ENCODE assay signal across 8 mouse cellular contexts in genomic region chr10:80679556-80680259, GRCm38 (mm10). TPM values are rescaled to one million over a fixed set of nuclear protein-coding genes. Genes with fewer than 3 reads are reported as not detected.
A peak's percentile ranks its signal among the peaks of the same experiment; 100 is the strongest.
DNase-seq lines count a peak whose midpoint lies in the region; ATAC-seq lines count a peak whose summit lies in the region.

No protein-coding gene starts in this region.

- no peak overlapping the region for H3K4me3 ChIP-seq in lung, embryonic 16.5 days (ENCODE audit: low read length)
- no peak overlapping the region for H3K4me3 ChIP-seq in hindbrain, embryonic 11.5 days (ENCODE audit: low read depth, low read length)
- H3K4me3 ChIP-seq in midbrain, embryonic 14.5 days (replicated peaks; ENCODE audit: low read depth, low read length): no peak overlapping the region

- no peak overlapping the region for H3K9ac ChIP-seq in lung, embryonic 16.5 days (ENCODE audit: low read length)
- no peak overlapping the region for H3K9ac ChIP-seq in hindbrain, embryonic 11.5 days (ENCODE audit: low read depth, low read length)
- H3K9ac ChIP-seq in midbrain, embryonic 14.5 days (replicated peaks; ENCODE audit: low read length): no peak overlapping the region

- no peaks in the 10 kb centered on the region for H3K36me3 ChIP-seq in lung, embryonic 16.5 days (ENCODE audit: control insufficient read depth, insufficient read depth, low read length)
- no peaks in the 10 kb centered on the region for H3K36me3 ChIP-seq in hindbrain, embryonic 11.5 days (ENCODE audit: control insufficient read depth, insufficient read depth, low read length)
- peaks cover 11% of the 10 kb centered on the region for H3K36me3 ChIP-seq in midbrain, embryonic 14.5 days (ENCODE audit: control insufficient read depth, insufficient read depth, low read length)

- H3K4me2 ChIP-seq in lung, embryonic 16.5 days (ENCODE audit: low read depth, low read length): no peak overlapping the region
- H3K4me2 ChIP-seq in hindbrain, embryonic 11.5 days (replicated peaks; ENCODE audit: low read depth, low read length): no peak overlapping the region
- H3K4me2 ChIP-seq in midbrain, embryonic 14.5 days (ENCODE audit: low read length): no peak overlapping the region

- H3K27me3 ChIP-seq in lung, embryonic 16.5 days (ENCODE audit: control insufficient read depth, insufficient read depth, low read depth, low read length): no peaks in the 10 kb centered on the region
- H3K27me3 ChIP-seq in hindbrain, embryonic 11.5 days (ENCODE audit: control insufficient read depth, insufficient read depth, low read length): no peaks in the 10 kb centered on the region
- H3K27me3 ChIP-seq in midbrain, embryonic 14.5 days (ENCODE audit: control insufficient read depth, insufficient read depth, low read length): no peaks in the 10 kb centered on the region

- DNase-seq in adrenal gland, adult 2 months: peak; percentile 64
- no peak for DNase-seq in adrenal gland, adult 18-20 months (ENCODE audit: low spot score in 2 of 2)
- DNase-seq in lung, postnatal 14 days: no peak
- no peak for DNase-seq in hindbrain, embryonic 11.5 days (ENCODE audit: low spot score)
- no peak for DNase-seq in midbrain, embryonic 14.5 days

- 49% methylated on average over 9 of the region's 9 CpGs for WGBS in lung, embryonic 16.5 days
- 72% methylated on average over 9 of the region's 9 CpGs for WGBS in hindbrain, embryonic 11.5 days
- 48% methylated on average over 9 of the region's 9 CpGs for WGBS in midbrain, embryonic 14.5 days

- H3K9me3 ChIP-seq in lung, embryonic 16.5 days (ENCODE audit: control insufficient read depth, low read length): no peaks in the 10 kb centered on the region
- H3K9me3 ChIP-seq in hindbrain, embryonic 11.5 days (ENCODE audit: control insufficient read depth, low read length): no peaks in the 10 kb centered on the region
- H3K9me3 ChIP-seq in midbrain, embryonic 14.5 days (ENCODE audit: control insufficient read depth, low read length): no peaks in the 10 kb centered on the region

- peaks cover 31% of the 10 kb centered on the region for H3K4me1 ChIP-seq in lung, embryonic 16.5 days (replicated peaks; ENCODE audit: control insufficient read depth, insufficient read depth, low read length)
- peaks cover 8% of the 10 kb centered on the region for H3K4me1 ChIP-seq in hindbrain, embryonic 11.5 days (replicated peaks; ENCODE audit: control insufficient read depth, insufficient read depth, low read length)
- H3K4me1 ChIP-seq in midbrain, embryonic 14.5 days (ENCODE audit: control insufficient read depth, insufficient read depth, low read length): peaks cover 25% of the 10 kb centered on the region

- H3K27ac ChIP-seq in lung, embryonic 16.5 days (ENCODE audit: low read length): peak overlapping the region; percentile 98
- 0 out of 2 replicates have a peak overlapping the region, but pooled peaks have one; percentile 12 for H3K27ac ChIP-seq in hindbrain, embryonic 11.5 days (ENCODE audit: low read depth, low read length)
- peak overlapping the region; percentile 97; the same call in 1 of the 2 replicates for H3K27ac ChIP-seq in midbrain, embryonic 14.5 days (replicated peaks; ENCODE audit: low read depth, low read length)

- ATAC-seq in lung, embryonic 16.5 days (ENCODE audit: low read depth): no peak
- ATAC-seq in hindbrain, embryonic 11.5 days (ENCODE audit: low FRiP score): no peak
- no peak for ATAC-seq in midbrain, embryonic 14.5 days (ENCODE audit: low FRiP score, low TSS enrichment)
- no peak for ATAC-seq in megakaryocyte progenitor cell, adult 5-6 weeks (replicated peaks; ENCODE audit: poor library complexity)
- ATAC-seq in erythroid progenitor cell, adult 5-6 weeks (replicated peaks; ENCODE audit: low FRiP score, poor library complexity, severe bottlenecking): no peak

RNA-seq across cellular contexts. Expression of gene Mknk2, which starts 1.8 kb away (rescaled TPM):
- 100 to 1,000 TPM; 185 to 189 TPM for total RNA-seq in adrenal gland, adult 2 months (2021)
- 427 and 546 TPM in 2 replicates for polyA plus RNA-seq in adrenal gland, adult 2 months (2012; rRNA removed)
- 100 to 1,000 TPM; 162 to 331 TPM for total RNA-seq in adrenal gland, adult 18-20 months (2021)
- 66.3 and 82.1 TPM in 2 replicates for polyA plus RNA-seq in lung, embryonic 16.5 days (2015; fragmentation: Nextera tagmentation; extraction: Ambion mirVana)
- polyA plus RNA-seq in hindbrain, embryonic 11.5 days (2014; fragmentation: Nextera tagmentation; extraction: Ambion mirVana): 47.0 and 48.4 TPM in 2 replicates
- polyA plus RNA-seq in midbrain, embryonic 14.5 days (2014; fragmentation: Nextera tagmentation; extraction: Ambion mirVana): 46.7 and 54.2 TPM in 2 replicates
- total RNA-seq in megakaryocyte progenitor cell, adult 5-6 weeks (2015): 40.1 and 46.2 TPM in 2 replicates
- 32.8 and 44.4 TPM in 2 replicates for total RNA-seq in megakaryocyte progenitor cell, adult 5-6 weeks (2017)
- total RNA-seq in erythroid progenitor cell, adult 5-6 weeks (2015; ENCODE audit: low replicate concordance): 78.2 and 83.0 TPM in 2 replicates
- 49.4 and 67.6 TPM in 2 replicates for total RNA-seq in erythroid progenitor cell, adult 5-6 weeks (2017; ENCODE audit: low replicate concordance)

RNA-seq across cellular contexts. Expression of gene Mob3a, which starts 22.1 kb away (rescaled TPM):
- 10 to 100 TPM; 18.0 to 19.4 TPM for total RNA-seq in adrenal gland, adult 2 months (2021)
- 22.5 and 27.1 TPM in 2 replicates for polyA plus RNA-seq in adrenal gland, adult 2 months (2012; rRNA removed)
- 10 to 100 TPM; 16.1 to 29.6 TPM for total RNA-seq in adrenal gland, adult 18-20 months (2021)
- polyA plus RNA-seq in lung, embryonic 16.5 days (2015; fragmentation: Nextera tagmentation; extraction: Ambion mirVana): 42.3 and 45.7 TPM in 2 replicates
- polyA plus RNA-seq in hindbrain, embryonic 11.5 days (2014; fragmentation: Nextera tagmentation; extraction: Ambion mirVana): 54.4 and 55.6 TPM in 2 replicates
- 45.2 and 47.3 TPM in 2 replicates for polyA plus RNA-seq in midbrain, embryonic 14.5 days (2014; fragmentation: Nextera tagmentation; extraction: Ambion mirVana)
- 26.4 and 31.9 TPM in 2 replicates for total RNA-seq in megakaryocyte progenitor cell, adult 5-6 weeks (2015)
- total RNA-seq in megakaryocyte progenitor cell, adult 5-6 weeks (2017): 34.9 and 39.0 TPM in 2 replicates
- 19.5 and 32.3 TPM in 2 replicates for total RNA-seq in erythroid progenitor cell, adult 5-6 weeks (2015; ENCODE audit: low replicate concordance)
- total RNA-seq in erythroid progenitor cell, adult 5-6 weeks (2017; ENCODE audit: low replicate concordance): 9.0 and 25.7 TPM in 2 replicates

RNA-seq across cellular contexts. Expression of gene Izumo4, which starts 22.3 kb away (rescaled TPM):
- total RNA-seq in adrenal gland, adult 2 months (2021): 10 to 100 TPM; 13.2 to 21.2 TPM
- polyA plus RNA-seq in adrenal gland, adult 2 months (2012; rRNA removed): 73.3 and 74.3 TPM in 2 replicates
- total RNA-seq in adrenal gland, adult 18-20 months (2021): 10 to 100 TPM; 11.0 to 18.0 TPM
- 23.6 and 26.8 TPM in 2 replicates for polyA plus RNA-seq in lung, embryonic 16.5 days (2015; fragmentation: Nextera tagmentation; extraction: Ambion mirVana)
- 10.3 and 11.4 TPM in 2 replicates for polyA plus RNA-seq in hindbrain, embryonic 11.5 days (2014; fragmentation: Nextera tagmentation; extraction: Ambion mirVana)
- 22.4 and 25.1 TPM in 2 replicates for polyA plus RNA-seq in midbrain, embryonic 14.5 days (2014; fragmentation: Nextera tagmentation; extraction: Ambion mirVana)
- 7.0 and 13.6 TPM in 2 replicates for total RNA-seq in megakaryocyte progenitor cell, adult 5-6 weeks (2015)
- 1.7 and 4.3 TPM in 2 replicates for total RNA-seq in megakaryocyte progenitor cell, adult 5-6 weeks (2017)
- 21.4 and 36.4 TPM in 2 replicates for total RNA-seq in erythroid progenitor cell, adult 5-6 weeks (2015; ENCODE audit: low replicate concordance)
- total RNA-seq in erythroid progenitor cell, adult 5-6 weeks (2017; ENCODE audit: low replicate concordance): 3.3 and 3.8 TPM in 2 replicates

RNA-seq across cellular contexts. Expression of gene Btbd2, which starts 22.8 kb away (rescaled TPM):
- total RNA-seq in adrenal gland, adult 2 months (2021): 10 to 100 TPM; 54.1 to 73.9 TPM
- polyA plus RNA-seq in adrenal gland, adult 2 months (2012; rRNA removed): 165 and 166 TPM in 2 replicates
- total RNA-seq in adrenal gland, adult 18-20 months (2021): 10 to 100 TPM; 51.4 to 58.5 TPM
- polyA plus RNA-seq in lung, embryonic 16.5 days (2015; fragmentation: Nextera tagmentation; extraction: Ambion mirVana): 15.3 and 33.2 TPM in 2 replicates
- polyA plus RNA-seq in hindbrain, embryonic 11.5 days (2014; fragmentation: Nextera tagmentation; extraction: Ambion mirVana): 36.2 and 47.2 TPM in 2 replicates
- 80.1 and 88.8 TPM in 2 replicates for polyA plus RNA-seq in midbrain, embryonic 14.5 days (2014; fragmentation: Nextera tagmentation; extraction: Ambion mirVana)
- 10.5 and 13.2 TPM in 2 replicates for total RNA-seq in megakaryocyte progenitor cell, adult 5-6 weeks (2015)
- total RNA-seq in megakaryocyte progenitor cell, adult 5-6 weeks (2017): 19.9 and 25.7 TPM in 2 replicates
- 2.9 and 3.8 TPM in 2 replicates for total RNA-seq in erythroid progenitor cell, adult 5-6 weeks (2015; ENCODE audit: low replicate concordance)
- total RNA-seq in erythroid progenitor cell, adult 5-6 weeks (2017; ENCODE audit: low replicate concordance): 9.2 and 25.3 TPM in 2 replicates

RNA-seq across cellular contexts. Expression of gene Csnk1g2, which starts 57.1 kb away (rescaled TPM):
- total RNA-seq in adrenal gland, adult 2 months (2021): 100 to 1,000 TPM; 110 to 133 TPM
- polyA plus RNA-seq in adrenal gland, adult 2 months (2012; rRNA removed): 241 and 255 TPM in 2 replicates
- total RNA-seq in adrenal gland, adult 18-20 months (2021): 100 to 1,000 TPM; 134 to 140 TPM
- polyA plus RNA-seq in lung, embryonic 16.5 days (2015; fragmentation: Nextera tagmentation; extraction: Ambion mirVana): 20.6 and 38.4 TPM in 2 replicates
- polyA plus RNA-seq in hindbrain, embryonic 11.5 days (2014; fragmentation: Nextera tagmentation; extraction: Ambion mirVana): 71.1 and 85.6 TPM in 2 replicates
- polyA plus RNA-seq in midbrain, embryonic 14.5 days (2014; fragmentation: Nextera tagmentation; extraction: Ambion mirVana): 74.1 and 98.5 TPM in 2 replicates
- 39.1 and 43.1 TPM in 2 replicates for total RNA-seq in megakaryocyte progenitor cell, adult 5-6 weeks (2015)
- 127 and 171 TPM in 2 replicates for total RNA-seq in megakaryocyte progenitor cell, adult 5-6 weeks (2017)
- total RNA-seq in erythroid progenitor cell, adult 5-6 weeks (2015; ENCODE audit: low replicate concordance): 31.4 and 58.0 TPM in 2 replicates
- 50.1 and 62.4 TPM in 2 replicates for total RNA-seq in erythroid progenitor cell, adult 5-6 weeks (2017; ENCODE audit: low replicate concordance)

Comparison
In these comparisons a context has a peak if more than half of its experiments do, and no peak if none do; other contexts are left out.
1. H3K27ac ChIP-seq: peak in every context shown above with its lines; median percentile 98 in lung, embryonic 16.5 days; 97 in midbrain, embryonic 14.5 days; 12 in hindbrain, embryonic 11.5 days.